Mouse (Mus musculus) kidney, embryonic 15.5 days (tissue): ENCODE data around the gene Aff3. TPM values are rescaled to one million over a fixed set of nuclear protein-coding genes. Genes with fewer than 3 reads are reported as not detected.

ENCODE experiments used
- ATAC-seq: fragments of 200-750 bp; cut with Nextera tagmentation; replicated peaks from 2 replicates; pipeline ENCODE4 v1.8.0; 2017; ENCODE audit warnings: moderate TSS enrichment; ENCODE audit not compliant: low FRiP score
- H3K27ac ChIP-seq: fragments of 300-500 bp; sonication (generic); 2 replicates; pipeline ENCODE4 v1.5.1; 2015; ENCODE audit warnings: mild to moderate bottlenecking, inconsistent platforms
- H3K27me3 ChIP-seq: fragments of 300-500 bp; sonication (generic); 2 replicates; pipeline ENCODE4 v1.6.1; 2015; ENCODE audit warnings: inconsistent platforms
- H3K36me3 ChIP-seq: fragments of 300-500 bp; sonication (generic); 2 replicates; pipeline ENCODE4 v1.6.1; 2015; ENCODE audit warnings: inconsistent platforms
- H3K4me1 ChIP-seq: fragments of 300-500 bp; sonication (generic); 2 replicates; pipeline ENCODE4 v1.6.1; 2015; ENCODE audit warnings: inconsistent platforms
- H3K4me2 ChIP-seq: fragments of 300-500 bp; sonication (generic); 2 replicates; pipeline ENCODE4 v1.6.1; 2015; ENCODE audit warnings: moderate library complexity, mild to moderate bottlenecking, inconsistent platforms
- H3K4me3 ChIP-seq: fragments of 300-500 bp; sonication (generic); replicated peaks from 2 replicates; pipeline ENCODE4 v1.5.1; 2015; ENCODE audit warnings: mild to moderate bottlenecking, inconsistent platforms
- H3K9ac ChIP-seq: fragments of 300-500 bp; sonication (generic); 2 replicates; pipeline ENCODE4 v1.6.1; 2015; ENCODE audit warnings: mild to moderate bottlenecking, inconsistent platforms
- H3K9me3 ChIP-seq: fragments of 300-500 bp; sonication (generic); replicated peaks from 2 replicates; pipeline ENCODE4 v1.6.1; 2016; ENCODE audit warnings: inconsistent platforms
- WGBS: fragments of 180-500 bp; shearing (Covaris S2); methylation state at CpG from one replicate; pipeline ENCODE4 v1.1.7; 2015; ENCODE audit warnings: mixed read lengths; 5-methylcytosine and 5-hydroxymethylcytosine counted together
- polyA plus RNA-seq: library from polyadenylated mRNA; unstranded; fragments of >200 nt; fragmentation: Nextera tagmentation; extraction: Ambion mirVana; gene quantifications from 2 replicates; pipeline ENCODE4 v1.2.1, GENCODE M21; 2015

The Aff3 gene
- polyA plus RNA-seq, 1 experiment from 2014 or later, result 7.5 TPM

DNA sequence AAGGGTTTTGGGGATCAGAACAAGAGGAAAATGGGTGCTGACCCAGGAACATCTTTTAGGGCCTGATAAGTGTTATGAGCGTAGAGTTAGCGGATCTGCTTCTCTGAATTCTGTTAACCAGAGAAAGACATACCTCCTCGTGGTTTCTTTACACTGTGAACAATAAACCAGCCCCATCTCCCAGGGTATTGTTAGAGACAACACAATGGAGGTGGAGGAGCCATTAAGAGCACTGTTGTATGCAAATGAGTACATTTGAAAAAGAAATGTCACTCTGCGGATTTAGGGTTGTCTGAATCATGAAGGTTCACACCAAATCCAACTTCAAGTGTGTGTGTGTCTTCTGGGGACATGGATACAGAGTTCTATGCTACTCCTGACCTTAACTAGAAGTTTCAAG lies 373.3 kb downstream of the Aff3 start:
- no peak for ATAC-seq
- Histone ChIP-seq H3K4me3 (no peak overlapping the region), H3K36me3 (no peaks in the 10 kb centered on the region), H3K9me3 (no peaks in the 10 kb centered on the region), H3K27me3 (no peaks in the 10 kb centered on the region), H3K4me1 (no peaks in the 10 kb centered on the region), H3K27ac (no peak overlapping the region), H3K4me2 (no peak overlapping the region), H3K9ac (no peak overlapping the region)
- WGBS, result 80% methylated on average over 4 of the region's 4 CpGs

DNA sequence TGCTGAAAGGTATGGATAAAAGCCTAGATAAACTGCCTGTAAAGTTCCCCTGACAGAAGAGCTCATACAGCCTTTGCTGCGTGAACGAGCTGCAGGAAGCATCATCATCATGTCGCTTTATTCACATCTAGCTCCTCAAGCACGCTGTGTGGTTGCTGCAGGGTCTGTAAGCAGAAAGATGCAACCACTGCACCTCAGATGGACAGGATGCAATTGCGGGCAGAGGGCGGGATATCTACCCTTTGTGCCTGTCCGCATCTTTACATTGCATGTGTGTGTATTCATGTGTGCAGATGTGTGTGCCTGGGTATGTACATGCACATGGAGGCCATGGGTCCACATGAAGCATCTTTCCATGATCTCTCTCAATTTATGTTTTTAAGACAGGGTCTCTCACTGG lies 373.9 kb downstream of the Aff3 start:
- Histone ChIP-seq H3K36me3 (no peaks in the 10 kb centered on the region), H3K27ac (no peak overlapping the region), H3K27me3 (no peaks in the 10 kb centered on the region), H3K9ac (no peak overlapping the region), H3K9me3 (no peaks in the 10 kb centered on the region), H3K4me1 (no peaks in the 10 kb centered on the region), H3K4me2 (no peak overlapping the region), H3K4me3 (no peak overlapping the region)
- ATAC-seq, result no peak
- 92% methylated on average over 7 of the region's 7 CpGs for WGBS

- no peaks in the 10 kb centered on the region for H3K27me3 ChIP-seq
- no peak for ATAC-seq
- WGBS, result 82% methylated on average over 5 of the region's 5 CpGs
- no peak overlapping the region for H3K9ac ChIP-seq
- no peak overlapping the region for H3K4me2 ChIP-seq
- no peaks in the 10 kb centered on the region for H3K4me1 ChIP-seq
- H3K9me3 ChIP-seq, result no peaks in the 10 kb centered on the region
- no peaks in the 10 kb centered on the region for H3K36me3 ChIP-seq
- H3K4me3 ChIP-seq, result no peak overlapping the region
- H3K27ac ChIP-seq, result no peak overlapping the region
Observed at GRCm38 (mm10) chr1:38289891-38290290, 374.9 kb downstream of the Aff3 start.

GRCm38 (mm10) chr1:38288716-38289115 lies 376.0 kb downstream of the Aff3 start:
- H3K4me3 ChIP-seq, result no peak overlapping the region
- no peaks in the 10 kb centered on the region for H3K4me1 ChIP-seq
- no peaks in the 10 kb centered on the region for H3K9me3 ChIP-seq
- WGBS, result 96% methylated on average over 1 of the region's 1 CpGs
- H3K9ac ChIP-seq, result no peak overlapping the region
- H3K27me3 ChIP-seq, result no peaks in the 10 kb centered on the region
- H3K4me2 ChIP-seq, result no peak overlapping the region
- H3K27ac ChIP-seq, result no peak overlapping the region
- ATAC-seq, result no peak
- no peaks in the 10 kb centered on the region for H3K36me3 ChIP-seq

DNA sequence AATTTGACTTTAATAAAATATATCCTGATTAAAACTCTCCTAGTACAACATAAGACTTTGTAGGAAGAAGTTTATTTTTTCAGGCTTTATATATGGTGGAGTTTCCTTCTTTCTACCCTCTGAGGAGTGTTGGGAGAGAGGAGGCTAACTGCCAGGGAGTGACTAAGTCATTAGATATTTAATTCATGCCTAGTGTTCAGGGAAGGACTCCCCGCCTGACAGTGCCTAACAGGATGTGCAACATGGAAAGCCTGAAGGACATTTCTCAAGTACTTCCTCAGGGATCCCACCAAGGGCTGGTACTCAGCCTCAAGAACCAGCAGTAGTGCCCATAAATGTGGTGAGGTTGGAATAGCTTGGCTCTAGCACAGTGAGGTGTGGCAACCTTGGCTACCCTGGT lies 378.2 kb downstream of the Aff3 start:
- Histone ChIP-seq H3K4me2 (no peak overlapping the region), H3K4me3 (no peak overlapping the region), H3K9ac (no peak overlapping the region), H3K9me3 (no peaks in the 10 kb centered on the region), H3K27ac (no peak overlapping the region), H3K4me1 (no peaks in the 10 kb centered on the region), H3K27me3 (no peaks in the 10 kb centered on the region), H3K36me3 (no peaks in the 10 kb centered on the region)
- ATAC-seq, result no peak
- 92% methylated on average over 1 of the region's 1 CpGs for WGBS

DNA sequence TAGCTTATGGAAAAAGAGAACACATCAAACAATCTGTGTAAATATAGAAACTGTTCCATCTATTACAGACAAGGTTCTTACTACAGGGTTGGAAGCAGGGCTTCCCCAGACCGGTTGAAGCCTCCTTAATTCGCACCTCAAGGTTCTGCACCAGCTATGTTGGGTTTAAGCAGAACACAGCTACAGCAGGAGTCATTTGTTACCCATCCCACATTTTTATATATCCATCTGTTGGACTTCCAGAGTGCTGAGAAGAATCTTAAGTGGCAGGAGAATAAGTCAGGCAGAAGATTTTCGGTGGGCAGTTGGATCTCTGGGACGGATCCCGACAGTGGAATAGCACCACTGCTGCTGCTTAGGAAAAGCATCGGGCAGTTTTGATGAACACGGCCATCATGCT lies 384.2 kb downstream of the Aff3 start:
- Histone ChIP-seq H3K27ac (no peak overlapping the region), H3K27me3 (no peaks in the 10 kb centered on the region), H3K4me3 (no peak overlapping the region), H3K9ac (no peak overlapping the region), H3K36me3 (no peaks in the 10 kb centered on the region), H3K9me3 (no peaks in the 10 kb centered on the region), H3K4me2 (no peak overlapping the region), H3K4me1 (no peaks in the 10 kb centered on the region)
- 92% methylated on average over 7 of the region's 7 CpGs for WGBS
- ATAC-seq, result no peak

- Histone ChIP-seq H3K4me2 (no peak overlapping the region), H3K4me1 (peaks cover 12% of the 10 kb centered on the region), H3K9ac (no peak overlapping the region), H3K27me3 (no peaks in the 10 kb centered on the region), H3K27ac (no peak overlapping the region), H3K9me3 (no peaks in the 10 kb centered on the region), H3K4me3 (no peak overlapping the region), H3K36me3 (peaks cover 3% of the 10 kb centered on the region; the same call in 1 of the 2 replicates)
- 89% methylated on average over 2 of the region's 2 CpGs for WGBS
- ATAC-seq, result no peak
Observed at GRCm38 (mm10) chr1:38271312-38271711, 393.4 kb downstream of the Aff3 start.

DNA sequence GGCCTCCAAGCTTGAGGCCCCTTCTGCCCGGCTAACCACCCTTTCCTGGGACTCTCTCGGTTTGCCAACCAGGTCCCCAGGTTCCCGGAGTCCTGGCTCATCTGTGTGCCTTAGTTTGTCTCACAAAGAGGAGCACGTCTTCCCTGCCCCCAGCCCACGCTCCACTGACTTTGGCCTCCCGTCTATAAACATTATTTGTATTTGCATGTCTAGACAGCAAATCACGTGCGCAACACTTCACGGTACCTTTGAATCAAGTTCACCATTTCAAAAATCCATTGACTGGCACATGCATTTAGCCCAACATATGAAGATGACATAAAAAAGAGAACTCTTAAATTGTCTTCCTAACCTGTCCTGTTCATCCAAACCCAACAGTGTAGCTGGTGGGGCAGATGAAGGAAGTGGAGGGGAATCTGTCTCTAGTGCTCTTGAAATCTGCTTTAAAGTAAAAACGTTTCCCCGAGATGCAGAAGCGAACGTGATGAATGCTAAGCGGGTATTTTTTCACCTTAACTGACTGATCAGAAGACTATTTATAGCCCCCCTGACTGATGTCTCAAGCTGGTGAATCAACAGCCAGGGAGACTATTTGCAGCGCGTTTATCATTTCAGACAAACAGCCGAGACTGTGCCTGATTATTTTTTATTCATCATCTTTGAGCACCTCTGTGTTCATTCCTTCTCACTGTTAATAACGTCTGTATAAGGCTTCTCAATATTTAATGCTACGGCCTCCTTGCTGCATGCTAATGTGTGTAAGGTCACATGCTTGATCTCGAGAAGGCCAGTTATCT lies 396.3 kb downstream of the Aff3 start:
- H3K4me3 ChIP-seq, result no peak overlapping the region
- no peak overlapping the region for H3K9ac ChIP-seq
- H3K4me2 ChIP-seq, result 0 out of 2 replicates have a peak overlapping the region, but pooled peaks have one; percentile 10
- peaks cover 16% of the 10 kb centered on the region; the same call in 1 of the 2 replicates for H3K36me3 ChIP-seq
- H3K4me1 ChIP-seq, result peaks cover 12% of the 10 kb centered on the region
- no peak for ATAC-seq
- no peaks in the 10 kb centered on the region for H3K27me3 ChIP-seq
- H3K9me3 ChIP-seq, result no peaks in the 10 kb centered on the region
- 36% methylated on average over 20 of the region's 20 CpGs for WGBS
- 0 out of 2 replicates have a peak overlapping the region, but pooled peaks have one; percentile 14 for H3K27ac ChIP-seq

- no peak overlapping the region for H3K4me2 ChIP-seq
- H3K27me3 ChIP-seq, result no peaks in the 10 kb centered on the region
- H3K4me3 ChIP-seq, result no peak overlapping the region
- peaks cover 12% of the 10 kb centered on the region for H3K4me1 ChIP-seq
- H3K27ac ChIP-seq, result no peak overlapping the region
- H3K36me3 ChIP-seq, result peaks cover 16% of the 10 kb centered on the region; the same call in 1 of the 2 replicates
- ATAC-seq, result no peak
- H3K9me3 ChIP-seq, result no peaks in the 10 kb centered on the region
- H3K9ac ChIP-seq, result no peak overlapping the region
- 71% methylated on average over 8 of the region's 8 CpGs for WGBS
Observed at GRCm38 (mm10) chr1:38263251-38263650, 401.5 kb downstream of the Aff3 start.

GRCm38 (mm10) chr1:38262362-38263154 lies 402.2 kb downstream of the Aff3 start:
- H3K4me3 ChIP-seq, result no peak overlapping the region
- H3K4me1 ChIP-seq, result peaks cover 6% of the 10 kb centered on the region
- no peaks in the 10 kb centered on the region for H3K27me3 ChIP-seq
- H3K9me3 ChIP-seq, result no peaks in the 10 kb centered on the region
- no peak overlapping the region for H3K27ac ChIP-seq
- WGBS, result 59% methylated on average over 11 of the region's 11 CpGs
- no peak overlapping the region for H3K4me2 ChIP-seq
- H3K36me3 ChIP-seq, result peaks cover 16% of the 10 kb centered on the region; the same call in 1 of the 2 replicates
- no peak; the same call in 1 of the 2 replicates for ATAC-seq
- H3K9ac ChIP-seq, result no peak overlapping the region

GRCm38 (mm10) chr1:38261076-38261475 lies 403.7 kb downstream of the Aff3 start:
- no peak overlapping the region for H3K4me3 ChIP-seq
- H3K27ac ChIP-seq, result no peak overlapping the region
- no peaks in the 10 kb centered on the region for H3K9me3 ChIP-seq
- ATAC-seq, result no peak
- peaks cover 10% of the 10 kb centered on the region for H3K4me1 ChIP-seq
- H3K9ac ChIP-seq, result no peak overlapping the region
- H3K36me3 ChIP-seq, result peaks cover 10% of the 10 kb centered on the region; the same call in 1 of the 2 replicates
- 57% methylated on average over 5 of the region's 5 CpGs for WGBS
- H3K4me2 ChIP-seq, result no peak overlapping the region
- no peaks in the 10 kb centered on the region for H3K27me3 ChIP-seq
